Mouse (Mus musculus): ENCODE measurements around the gene BC035947.

DNA sequence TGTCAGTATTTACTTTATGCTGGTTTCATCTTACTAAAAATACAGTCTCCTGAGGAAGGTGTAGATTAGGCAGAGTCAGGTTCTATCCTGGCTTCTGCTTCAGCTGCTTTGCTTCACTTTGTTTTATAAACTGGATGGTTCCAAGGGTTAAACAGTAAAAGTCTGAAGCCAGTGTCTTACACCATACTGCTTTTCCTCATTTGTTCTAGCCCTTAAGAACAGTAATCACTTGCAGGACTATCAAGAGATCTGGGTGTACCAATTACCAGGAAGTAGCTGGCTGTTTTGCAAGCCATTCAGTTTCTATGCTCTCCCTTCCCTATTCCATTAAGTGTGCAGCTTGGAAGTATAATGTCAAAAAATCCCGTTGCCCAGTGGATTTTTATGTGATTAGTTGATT is 4.8 kb downstream of the BC035947 start:
- no peak for TF ChIP-seq CTCF (IDR thresholded peaks at IDR 0.05; ENCODE audit: low read depth)
- TF ChIP-seq EP300 (IDR thresholded peaks at IDR 0.05; ENCODE audit: low read depth) = no peak
